Mouse (Mus musculus): Measurements from ENCODE around the gene Gm3636. TPM values are rescaled to one million over a fixed set of nuclear protein-coding genes. Genes with fewer than 3 reads are reported as not detected.
"Not testable (repeated sequence)": the region's sequence is repeated elsewhere in the genome, so short reads cannot be mapped to it uniquely, and the experiment has no call there.

Gm3636 gene
- 1 to 10 TPM; 1.8 to 4.1 TPM for total RNA-seq (2021)

GRCm38 (mm10) chr14:6742232-6742631 is at the start of gene Gm3636:
Gm3636 (minus strand) TSS chr14:6742332.
- intact Hi-C loops (cut with DNase I); DNase-seq (ENCODE audit: low spot score in 2 of 2): not testable (repeated sequence)

- DNase-seq (ENCODE audit: low spot score in 2 of 2); intact Hi-C loops (cut with DNase I): not testable (repeated sequence)
Observed at GRCm38 (mm10) chr14:6774311-6774710, 32.2 kb upstream of the Gm3636 start, which contains the start of gene Gm8362. Gm8362 (minus strand) TSS chr14:6774411.

- intact Hi-C loops (cut with DNase I) = not testable (repeated sequence)
- peak; percentile 5 to 7 for DNase-seq (ENCODE audit: low spot score in 2 of 2)
Observed at GRCm38 (mm10) chr14:6757231-6757536, 15.1 kb upstream of the Gm3636 start.

GRCm38 (mm10) chr14:6756384-6757230 is 14.5 kb upstream of the Gm3636 start:
- intact Hi-C loops (cut with DNase I) = not testable (repeated sequence)
- peak; percentile 5 to 13 for DNase-seq (ENCODE audit: low spot score in 2 of 2)

GRCm38 (mm10) chr14:6720151-6720550 is 22.0 kb downstream of the Gm3636 start, which contains the start of gene Gm8050:
Gm8050 (minus strand) TSS chr14:6720251.
- not testable (repeated sequence) for DNase-seq (ENCODE audit: low spot score in 2 of 2)

More at GRCm38 (mm10) chr14:6720151-6720550, 22.0 kb downstream of the Gm3636 start, which contains the start of gene Gm8050:
- intact Hi-C loops (cut with DNase I) = not testable (repeated sequence)

Other genes with a start within 250 kb of the Gm3636 start
- not detected for gene Gm8356, start 205.0 kb downstream of the Gm3636 start, total RNA-seq (2021)
- 1 to 10 TPM in 1 of 2 experiments, under 1 TPM in 1; 0.68 to 1.2 TPM for gene Gm3629, start 151.7 kb downstream of the Gm3636 start, total RNA-seq (2021)
- gene Gm3460, start 119.9 kb downstream of the Gm3636 start, total RNA-seq (2021) = not detected
- not detected for gene Gm10251, start 58.2 kb downstream of the Gm3636 start, total RNA-seq (2021)
- not detected for gene Gm8050, start 22.1 kb downstream of the Gm3636 start, total RNA-seq (2021)
- gene Gm8362, start 32.1 kb upstream of the Gm3636 start, total RNA-seq (2021) = not detected
- under 1 TPM; 0.27 to 0.57 TPM for gene Gm3642, start 98.0 kb upstream of the Gm3636 start, total RNA-seq (2021)
- gene Gm3667, start 147.6 kb upstream of the Gm3636 start, total RNA-seq (2021) = 1 to 10 TPM; 1.3 to 1.6 TPM
- gene Gm6356, start 231.5 kb upstream of the Gm3636 start, total RNA-seq (2021) = not detected